Mouse (Mus musculus): ENCODE measurements around the gene Tshz2. TPM values are rescaled to one million over a fixed set of nuclear protein-coding genes. Genes with fewer than 3 reads are reported as not detected.

The Tshz2 gene
- polyA plus RNA-seq, 1 experiment from 2014 or later: 3.2 TPM

- WGBS: 85% methylated on average over 7 of the region's 7 CpGs
- no peak overlapping the region for H3K9ac ChIP-seq (ENCODE audit: low read length)
Measured at GRCm38 (mm10) chr2:169837031-169837605, 204.3 kb downstream of the Tshz2 start.

GRCm38 (mm10) chr2:169838521-169838920 lies 205.7 kb downstream of the Tshz2 start:
- Histone ChIP-seq H3K27me3 (ENCODE audit: control insufficient read depth, insufficient read depth, low read length) (no peaks in the 10 kb centered on the region), H3K4me3 (ENCODE audit: low read length) (no peak overlapping the region), H3K9me3 (replicated peaks; ENCODE audit: control insufficient read depth, low read length) (no peaks in the 10 kb centered on the region), H3K27ac (ENCODE audit: low read length) (no peak overlapping the region), H3K4me2 (ENCODE audit: low read depth, low read length) (no peak overlapping the region), H3K9ac (ENCODE audit: low read length) (no peak overlapping the region), H3K36me3 (ENCODE audit: control insufficient read depth, insufficient read depth) (no peaks in the 10 kb centered on the region), H3K4me1 (ENCODE audit: control insufficient read depth, insufficient read depth, low read length) (peaks cover 3% of the 10 kb centered on the region; the same call in 1 of the 2 replicates)
- WGBS: 93% methylated on average over 13 of the region's 13 CpGs
- ATAC-seq (replicated peaks; ENCODE audit: extremely low read depth, insufficient read depth, low FRiP score): no peak

More at GRCm38 (mm10) chr2:169837031-169837605, 204.3 kb downstream of the Tshz2 start:
- no peaks in the 10 kb centered on the region for H3K9me3 ChIP-seq (replicated peaks; ENCODE audit: control insufficient read depth, low read length)
- ATAC-seq (replicated peaks; ENCODE audit: extremely low read depth, insufficient read depth, low FRiP score): no peak
- H3K4me2 ChIP-seq (ENCODE audit: low read depth, low read length): no peak overlapping the region
- peaks cover 3% of the 10 kb centered on the region; the same call in 1 of the 2 replicates for H3K4me1 ChIP-seq (ENCODE audit: control insufficient read depth, insufficient read depth, low read length)
- H3K27ac ChIP-seq (ENCODE audit: low read length): no peak overlapping the region
- H3K4me3 ChIP-seq (ENCODE audit: low read length): no peak overlapping the region
- no peaks in the 10 kb centered on the region for H3K36me3 ChIP-seq (ENCODE audit: control insufficient read depth, insufficient read depth)
- no peaks in the 10 kb centered on the region for H3K27me3 ChIP-seq (ENCODE audit: control insufficient read depth, insufficient read depth, low read length)

GRCm38 (mm10) chr2:169841442-169841841 lies 208.6 kb downstream of the Tshz2 start:
- WGBS: 66% methylated on average over 10 of the region's 10 CpGs
- Histone ChIP-seq H3K9me3 (replicated peaks; ENCODE audit: control insufficient read depth, low read length) (no peaks in the 10 kb centered on the region), H3K4me1 (ENCODE audit: control insufficient read depth, insufficient read depth, low read length) (no peaks in the 10 kb centered on the region), H3K27ac (ENCODE audit: low read length) (no peak overlapping the region), H3K4me3 (ENCODE audit: low read length) (no peak overlapping the region), H3K36me3 (ENCODE audit: control insufficient read depth, insufficient read depth) (no peaks in the 10 kb centered on the region), H3K4me2 (ENCODE audit: low read depth, low read length) (no peak overlapping the region), H3K9ac (ENCODE audit: low read length) (no peak overlapping the region), H3K27me3 (ENCODE audit: control insufficient read depth, insufficient read depth, low read length) (no peaks in the 10 kb centered on the region)
- ATAC-seq (replicated peaks; ENCODE audit: extremely low read depth, insufficient read depth, low FRiP score): no peak

- Histone ChIP-seq H3K4me2 (ENCODE audit: low read depth, low read length) (no peak overlapping the region), H3K27me3 (ENCODE audit: control insufficient read depth, insufficient read depth, low read length) (no peaks in the 10 kb centered on the region), H3K36me3 (ENCODE audit: control insufficient read depth, insufficient read depth) (no peaks in the 10 kb centered on the region), H3K4me3 (ENCODE audit: low read length) (no peak overlapping the region), H3K4me1 (ENCODE audit: control insufficient read depth, insufficient read depth, low read length) (no peaks in the 10 kb centered on the region), H3K9me3 (replicated peaks; ENCODE audit: control insufficient read depth, low read length) (no peaks in the 10 kb centered on the region), H3K9ac (ENCODE audit: low read length) (no peak overlapping the region), H3K27ac (ENCODE audit: low read length) (no peak overlapping the region)
- 59% methylated on average over 6 of the region's 6 CpGs for WGBS
- ATAC-seq (replicated peaks; ENCODE audit: extremely low read depth, insufficient read depth, low FRiP score): no peak
Measured at GRCm38 (mm10) chr2:169842494-169842893, 209.7 kb downstream of the Tshz2 start.

- Histone ChIP-seq H3K27me3 (ENCODE audit: control insufficient read depth, insufficient read depth, low read length) (no peaks in the 10 kb centered on the region), H3K4me1 (ENCODE audit: control insufficient read depth, insufficient read depth, low read length) (no peaks in the 10 kb centered on the region), H3K36me3 (ENCODE audit: control insufficient read depth, insufficient read depth) (no peaks in the 10 kb centered on the region), H3K4me2 (ENCODE audit: low read depth, low read length) (no peak overlapping the region), H3K9me3 (replicated peaks; ENCODE audit: control insufficient read depth, low read length) (no peaks in the 10 kb centered on the region), H3K27ac (ENCODE audit: low read length) (no peak overlapping the region), H3K4me3 (ENCODE audit: low read length) (no peak overlapping the region), H3K9ac (ENCODE audit: low read length) (no peak overlapping the region)
- no peak for ATAC-seq (replicated peaks; ENCODE audit: extremely low read depth, insufficient read depth, low FRiP score)
- WGBS: 69% methylated on average over 6 of the region's 6 CpGs
Measured at GRCm38 (mm10) chr2:169843553-169843952, 210.7 kb downstream of the Tshz2 start.

- no peak overlapping the region for H3K9ac ChIP-seq (ENCODE audit: low read length)
- no peaks in the 10 kb centered on the region for H3K36me3 ChIP-seq (ENCODE audit: control insufficient read depth, insufficient read depth)
- no peak overlapping the region for H3K4me3 ChIP-seq (ENCODE audit: low read length)
- no peak overlapping the region for H3K27ac ChIP-seq (ENCODE audit: low read length)
- no peaks in the 10 kb centered on the region for H3K4me1 ChIP-seq (ENCODE audit: control insufficient read depth, insufficient read depth, low read length)
- no peak overlapping the region for H3K4me2 ChIP-seq (ENCODE audit: low read depth, low read length)
- ATAC-seq (replicated peaks; ENCODE audit: extremely low read depth, insufficient read depth, low FRiP score): 0 out of 2 replicates have a peak, but pooled peaks have one; percentile 28
- no peaks in the 10 kb centered on the region for H3K27me3 ChIP-seq (ENCODE audit: control insufficient read depth, insufficient read depth, low read length)
- H3K9me3 ChIP-seq (replicated peaks; ENCODE audit: control insufficient read depth, low read length): no peaks in the 10 kb centered on the region
- 38% methylated on average over 7 of the region's 7 CpGs for WGBS
Measured at GRCm38 (mm10) chr2:169849077-169849476, 216.3 kb downstream of the Tshz2 start.

- no peak overlapping the region for H3K9ac ChIP-seq (ENCODE audit: low read length)
- 82% methylated on average over 3 of the region's 3 CpGs for WGBS
Measured at GRCm38 (mm10) chr2:169849541-169849940, 216.7 kb downstream of the Tshz2 start.

GRCm38 (mm10) chr2:169851606-169852005 lies 218.8 kb downstream of the Tshz2 start:
- H3K27ac ChIP-seq (ENCODE audit: low read length): no peak overlapping the region
- no peaks in the 10 kb centered on the region for H3K36me3 ChIP-seq (ENCODE audit: control insufficient read depth, insufficient read depth)
- H3K4me2 ChIP-seq (ENCODE audit: low read depth, low read length): no peak overlapping the region
- H3K27me3 ChIP-seq (ENCODE audit: control insufficient read depth, insufficient read depth, low read length): no peaks in the 10 kb centered on the region
- no peak overlapping the region for H3K4me3 ChIP-seq (ENCODE audit: low read length)
- no peak overlapping the region for H3K9ac ChIP-seq (ENCODE audit: low read length)
- ATAC-seq (replicated peaks; ENCODE audit: extremely low read depth, insufficient read depth, low FRiP score): no peak
- H3K4me1 ChIP-seq (ENCODE audit: control insufficient read depth, insufficient read depth, low read length): no peaks in the 10 kb centered on the region
- no peaks in the 10 kb centered on the region for H3K9me3 ChIP-seq (replicated peaks; ENCODE audit: control insufficient read depth, low read length)
- 68% methylated on average over 5 of the region's 5 CpGs for WGBS

More at GRCm38 (mm10) chr2:169849541-169849940, 216.7 kb downstream of the Tshz2 start:
- Histone ChIP-seq H3K27ac (ENCODE audit: low read length) (no peak overlapping the region), H3K27me3 (ENCODE audit: control insufficient read depth, insufficient read depth, low read length) (no peaks in the 10 kb centered on the region), H3K4me2 (ENCODE audit: low read depth, low read length) (no peak overlapping the region), H3K36me3 (ENCODE audit: control insufficient read depth, insufficient read depth) (no peaks in the 10 kb centered on the region), H3K4me1 (ENCODE audit: control insufficient read depth, insufficient read depth, low read length) (no peaks in the 10 kb centered on the region), H3K9me3 (replicated peaks; ENCODE audit: control insufficient read depth, low read length) (no peaks in the 10 kb centered on the region), H3K4me3 (ENCODE audit: low read length) (no peak overlapping the region)
- ATAC-seq (replicated peaks; ENCODE audit: extremely low read depth, insufficient read depth, low FRiP score): no peak

GRCm38 (mm10) chr2:169854491-169854890 lies 221.7 kb downstream of the Tshz2 start:
- Histone ChIP-seq H3K4me1 (ENCODE audit: control insufficient read depth, insufficient read depth, low read length) (no peaks in the 10 kb centered on the region), H3K4me3 (ENCODE audit: low read length) (no peak overlapping the region), H3K9me3 (replicated peaks; ENCODE audit: control insufficient read depth, low read length) (no peaks in the 10 kb centered on the region), H3K36me3 (ENCODE audit: control insufficient read depth, insufficient read depth) (no peaks in the 10 kb centered on the region), H3K27me3 (ENCODE audit: control insufficient read depth, insufficient read depth, low read length) (no peaks in the 10 kb centered on the region), H3K9ac (ENCODE audit: low read length) (no peak overlapping the region), H3K4me2 (ENCODE audit: low read depth, low read length) (no peak overlapping the region), H3K27ac (ENCODE audit: low read length) (no peak overlapping the region)
- 76% methylated on average over 11 of the region's 11 CpGs for WGBS
- no peak for ATAC-seq (replicated peaks; ENCODE audit: extremely low read depth, insufficient read depth, low FRiP score)
